Mouse (Mus musculus) MEL (cell line): ENCODE measurements at regions not wholly inside any gene's neighbourhood (a gene's known extent, or its start where the extent isn't known, plus 50 kb on each side); places are given as distances from the start of the nearest gene placed in this dataset.

ENCODE experiments used
- DNase-seq: peaks from one replicate; pipeline ENCODE4 v3.0.0; 2011; ENCODE audit warnings: low read depth, low spot score
- H3K27ac ChIP-seq: 2 replicates; pipeline ENCODE4 v1.5.1; 2012; ENCODE audit warnings: low read depth, mild to moderate bottlenecking, control low read depth, low read length, moderate library complexity; ENCODE audit not compliant: control insufficient read depth
- H3K27me3 ChIP-seq, 2 experiments: fragments of 150-350 bp in 1 of 2; sonication (generic) in 1 of 2; 2 replicates each; pipeline ENCODE4 v1.6.1; 2012; ENCODE audit warnings: low read length in 2 of 2, mild to moderate bottlenecking in 2 of 2, improper control_type of control experiment in 1 of 2, moderate library complexity in 1 of 2; ENCODE audit not compliant: insufficient read depth in 2 of 2, control insufficient read depth in 1 of 2
- H3K36me3 ChIP-seq, 2 experiments: 2 replicates each; pipeline ENCODE4 v1.6.1; 2012 to 2014; ENCODE audit warnings: low read length in 2 of 2, improper control_type of control experiment in 1 of 2, inconsistent platforms in 1 of 2, mild to moderate bottlenecking in 1 of 2; ENCODE audit not compliant: insufficient read depth in 2 of 2, control insufficient read depth in 1 of 2
- H3K4me1 ChIP-seq, 2 experiments: fragments of 150-350 bp in 1 of 2; sonication (generic) in 1 of 2; 2 replicates each; pipeline ENCODE4 v1.6.1; 2012; ENCODE audit warnings: low read length in 2 of 2, improper control_type of control experiment in 1 of 2, mild to moderate bottlenecking in 1 of 2; ENCODE audit not compliant: insufficient read depth in 2 of 2, control insufficient read depth in 1 of 2
- H3K4me3 ChIP-seq, 2 experiments: fragments of 150-350 bp in 1 of 2; sonication (generic) in 1 of 2; 2 replicates each; pipeline ENCODE4 v1.5.1; 2012; ENCODE audit warnings: low read depth in 2 of 2, low read length in 2 of 2, mild to moderate bottlenecking in 2 of 2, moderate library complexity in 2 of 2, control low read depth in 1 of 2, improper control_type of control experiment in 1 of 2; ENCODE audit not compliant: control insufficient read depth in 1 of 2, insufficient read depth in 1 of 2
- H3K79me2 ChIP-seq: 2 replicates; pipeline ENCODE4 v1.6.1; 2012; ENCODE audit warnings: mild to moderate bottlenecking, low read length, moderate library complexity; ENCODE audit not compliant: control insufficient read depth, poor library complexity, insufficient read depth
- H3K9ac ChIP-seq: 2 replicates; pipeline ENCODE4 v1.6.1; 2012; ENCODE audit warnings: low read depth, mild to moderate bottlenecking, control low read depth, low read length, moderate library complexity; ENCODE audit not compliant: control insufficient read depth, poor library complexity, severe bottlenecking
- H3K9me3 ChIP-seq: fragments of 150-350 bp; sonication (generic); replicated peaks from 2 replicates; pipeline ENCODE4 v1.6.1; 2012; ENCODE audit warnings: mild to moderate bottlenecking, low read length, improper control_type of control experiment, moderate library complexity; ENCODE audit not compliant: insufficient read depth
- CHD2 ChIP-seq: IDR thresholded peaks from 2 replicates; pipeline ENCODE4 v1.6.1; 2011; ENCODE audit warnings: low read length, improper control_type of control experiment
- E2F4 ChIP-seq: IDR thresholded peaks from 2 replicates; pipeline ENCODE4 v1.6.1; 2011; ENCODE audit warnings: low read depth, low read length, improper control_type of control experiment, borderline replicate concordance
- ETS1 ChIP-seq: IDR thresholded peaks from 2 replicates; pipeline ENCODE4 v1.6.1; 2012; ENCODE audit warnings: low read depth, mild to moderate bottlenecking, inconsistent platforms, low read length, improper control_type of control experiment, moderate library complexity
- GATA1 ChIP-seq: IDR thresholded peaks from 2 replicates; pipeline ENCODE4 v1.6.1; 2011; ENCODE audit warnings: low read depth, low read length, improper control_type of control experiment
- HCFC1 ChIP-seq: IDR thresholded peaks from 2 replicates; pipeline ENCODE4 v1.6.1; 2012; ENCODE audit warnings: low read depth, mild to moderate bottlenecking, inconsistent platforms, low read length, improper control_type of control experiment, moderate library complexity
- MAFK ChIP-seq: IDR thresholded peaks from 2 replicates; pipeline ENCODE4 v1.6.1; 2011; ENCODE audit warnings: low read depth, mild to moderate bottlenecking, low read length, improper control_type of control experiment, borderline replicate concordance
- MAX ChIP-seq: IDR thresholded peaks from 2 replicates; pipeline ENCODE4 v1.6.1; 2011; ENCODE audit warnings: low read length, improper control_type of control experiment
- MEF2A ChIP-seq: IDR thresholded peaks from 2 replicates; pipeline ENCODE4 v1.6.1; 2014; ENCODE audit warnings: low read depth, mild to moderate bottlenecking, inconsistent platforms, low read length, improper control_type of control experiment; ENCODE audit not compliant: poor library complexity, insufficient replicate concordance, severe bottlenecking; ENCODE audit errors: extremely low read depth
- MXI1 ChIP-seq: IDR thresholded peaks from 2 replicates; pipeline ENCODE4 v1.6.1; 2011; ENCODE audit warnings: mild to moderate bottlenecking, low read depth, low read length, improper control_type of control experiment
- MYC ChIP-seq: IDR thresholded peaks from 2 replicates; pipeline ENCODE4 v1.6.1; 2011; ENCODE audit warnings: low read depth, mild to moderate bottlenecking, low read length, improper control_type of control experiment, moderate library complexity
- NELFE ChIP-seq: IDR thresholded peaks from 2 replicates; pipeline ENCODE4 v1.6.1; 2011; ENCODE audit warnings: low read depth, low read length, improper control_type of control experiment
- POLR2A ChIP-seq, 2 experiments: IDR thresholded peaks; 2 replicates each; pipeline ENCODE4 v1.6.1; 2011 to 2012; ENCODE audit warnings: low read length in 2 of 2, mild to moderate bottlenecking in 2 of 2, control low read depth in 1 of 2, improper control_type of control experiment in 1 of 2, low read depth in 1 of 2, moderate library complexity in 1 of 2; ENCODE audit not compliant: control insufficient read depth in 1 of 2, insufficient read depth in 1 of 2, poor library complexity in 1 of 2
- TAL1 ChIP-seq: IDR thresholded peaks from 2 replicates; pipeline ENCODE4 v1.6.1; 2012; ENCODE audit warnings: mild to moderate bottlenecking, inconsistent platforms, low read length, moderate library complexity, mixed read lengths
- TBP ChIP-seq: IDR thresholded peaks from 2 replicates; pipeline ENCODE4 v1.8.0; 2011; ENCODE audit warnings: low read depth, low read length, improper control_type of control experiment
- TCF12 ChIP-seq: IDR thresholded peaks from 2 replicates; pipeline ENCODE4 v1.6.1; 2014; ENCODE audit warnings: low read depth, mild to moderate bottlenecking, inconsistent platforms, low read length, improper control_type of control experiment, moderate library complexity
- USF2 ChIP-seq, 2 experiments: IDR thresholded peaks; 2 replicates each; pipeline ENCODE4 v1.6.1; 2011 to 2012; ENCODE audit warnings: improper control_type of control experiment in 2 of 2, low read length in 2 of 2, borderline replicate concordance in 1 of 2, inconsistent platforms in 1 of 2, low read depth in 1 of 2, mild to moderate bottlenecking in 1 of 2; ENCODE audit not compliant: insufficient read depth in 1 of 2
- ZC3H11A ChIP-seq: IDR thresholded peaks from 2 replicates; pipeline ENCODE4 v1.6.1; 2012; ENCODE audit warnings: low read depth, mild to moderate bottlenecking, inconsistent platforms, low read length, improper control_type of control experiment
- ZKSCAN1 ChIP-seq: IDR thresholded peaks from 2 replicates; pipeline ENCODE4 v1.6.1; 2012; ENCODE audit warnings: low read depth, mild to moderate bottlenecking, inconsistent platforms, low read length, improper control_type of control experiment, moderate library complexity
- ZNF384 ChIP-seq: IDR thresholded peaks from 2 replicates; pipeline ENCODE4 v1.6.1; 2012; ENCODE audit warnings: low read depth, mild to moderate bottlenecking, inconsistent platforms, low read length, improper control_type of control experiment

DNA sequence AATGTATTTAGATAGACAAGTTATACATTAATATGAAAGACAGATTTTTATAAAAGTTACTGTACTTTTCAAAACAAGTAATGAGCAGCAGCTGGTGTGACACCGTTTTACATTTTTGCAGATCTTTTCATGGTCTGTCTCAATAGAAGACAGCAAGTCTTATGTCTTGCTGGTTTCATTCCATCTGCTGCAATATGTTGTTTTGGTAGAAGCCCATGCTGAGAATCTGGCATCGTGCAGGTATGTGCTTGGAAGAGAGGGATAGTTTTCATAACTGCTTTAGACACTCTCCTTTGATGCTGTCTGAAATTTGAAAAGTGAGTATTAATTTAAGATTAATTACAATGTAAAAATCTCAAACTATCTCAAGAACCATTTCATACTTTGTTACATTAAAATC, 81.5 kb upstream of the Slc1a3 start:
- Histone ChIP-seq H3K4me1 (no peaks in the 10 kb centered on the region), H3K9ac (no peak overlapping the region), H3K9me3 (no peaks in the 10 kb centered on the region), H3K27me3 (peaks cover 5 to 10% of the 10 kb centered on the region in 2 experiments; a peak in 2 of 4 replicates), H3K4me3 (no peak overlapping the region), H3K27ac (no peak overlapping the region), H3K79me2 (no peaks in the 10 kb centered on the region), H3K36me3 (no peaks in the 10 kb centered on the region)
- DNase-seq, result no peak
- no peak for TF ChIP-seq GATA1
- no peak for TF ChIP-seq USF2 (IDR thresholded peaks at IDR 0.05; ENCODE audit: borderline replicate concordance in 1 of 2, insufficient read depth in 1 of 2, low read depth in 1 of 2, low read length in 2 of 2)
- no peak for TF ChIP-seq TAL1
- TF ChIP-seq ZKSCAN1, result no peak
- no peak for TF ChIP-seq ZC3H11A
- no peak for TF ChIP-seq MAFK
- no peak for TF ChIP-seq TBP
- no peak for TF ChIP-seq E2F4
- TF ChIP-seq NELFE, result no peak

DNA sequence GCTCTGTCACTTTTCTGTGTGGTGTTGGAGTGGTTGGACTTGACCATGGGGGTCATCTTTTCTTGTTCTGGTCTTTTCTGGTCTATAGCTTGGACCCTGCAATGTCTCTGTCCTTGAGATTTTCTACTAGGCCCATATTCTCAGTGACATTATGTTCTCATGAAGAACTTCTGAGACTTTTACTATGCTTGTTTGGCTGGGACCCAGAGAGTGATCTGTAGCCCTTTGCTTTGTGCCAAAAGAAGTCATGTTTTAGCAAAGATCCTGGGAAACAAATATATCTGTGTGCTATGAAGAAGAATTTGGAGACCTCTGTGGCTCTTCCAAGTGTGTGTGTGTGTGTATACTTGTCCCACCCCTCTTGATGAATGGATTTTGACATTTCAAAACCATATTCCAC, 79.4 kb upstream of the Slc1a3 start:
- no peak overlapping the region for H3K9ac ChIP-seq
- no peak overlapping the region for H3K4me3 ChIP-seq
- no peak for DNase-seq
- no peaks in the 10 kb centered on the region for H3K79me2 ChIP-seq
- H3K27me3 ChIP-seq, result peaks cover 5 to 10% of the 10 kb centered on the region in 2 experiments; a peak in 2 of 4 replicates
- no peaks in the 10 kb centered on the region for H3K4me1 ChIP-seq
- TF ChIP-seq MYC (no peak), POLR2A (IDR thresholded peaks at IDR 0.05; ENCODE audit: control insufficient read depth in 1 of 2, insufficient read depth in 1 of 2, low read depth in 1 of 2, low read length in 2 of 2, poor library complexity in 1 of 2) (no peak), TCF12 (no peak), MEF2A (no peak)
- TF ChIP-seq, all 39 proteins: peak for 0
- Histone ChIP-seq H3K27ac (no peak overlapping the region), H3K36me3 (no peaks in the 10 kb centered on the region), H3K9me3 (no peaks in the 10 kb centered on the region)

DNA sequence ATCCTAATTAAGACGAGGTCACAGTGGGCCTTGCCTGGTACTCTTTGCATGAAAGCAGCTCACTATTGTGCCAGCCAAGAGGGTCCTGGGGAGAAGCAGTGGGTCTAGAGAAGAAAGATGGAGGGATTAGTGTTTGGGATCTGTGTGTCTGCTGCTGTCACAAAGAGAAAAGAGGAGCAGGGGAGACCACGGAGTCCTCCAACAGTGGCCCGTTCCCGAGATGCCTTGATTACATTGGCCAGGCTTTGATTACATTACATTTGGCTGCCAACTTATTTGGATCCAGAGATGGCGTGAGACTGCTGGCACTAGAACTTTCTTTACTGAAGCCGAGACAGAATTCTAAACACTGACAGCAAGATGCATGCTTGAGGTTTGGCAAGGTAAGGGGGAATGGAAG, 78.4 kb upstream of the Slc1a3 start:
- no peak overlapping the region for H3K9ac ChIP-seq
- H3K27me3 ChIP-seq, result peaks cover 5 to 10% of the 10 kb centered on the region in 2 experiments; a peak in 2 of 4 replicates
- H3K4me3 ChIP-seq, result no peak overlapping the region
- H3K4me1 ChIP-seq, result no peaks in the 10 kb centered on the region
- DNase-seq, result no peak
- H3K27ac ChIP-seq, result no peak overlapping the region
- H3K9me3 ChIP-seq, result no peaks in the 10 kb centered on the region
- H3K79me2 ChIP-seq, result no peaks in the 10 kb centered on the region
- TF ChIP-seq MAX (no peak), ZC3H11A (no peak), POLR2A (IDR thresholded peaks at IDR 0.05; ENCODE audit: control insufficient read depth in 1 of 2, insufficient read depth in 1 of 2, low read depth in 1 of 2, low read length in 2 of 2, poor library complexity in 1 of 2) (no peak), ZNF384 (no peak), TBP (no peak), NELFE (no peak), MXI1 (no peak), CHD2 (no peak), TAL1 (no peak), ETS1 (no peak), HCFC1 (no peak), TCF12 (no peak)
- no peaks in the 10 kb centered on the region for H3K36me3 ChIP-seq
